Mouse (Mus musculus) cortical plate, adult 2 months (tissue): Measurements from ENCODE around the gene Zfp870.

Source experiments
- CTCF ChIP-seq: fragments of 200-500 bp; IDR thresholded peaks from 2 replicates; pipeline ENCODE4 v1.5.1; 2011; ENCODE audit warnings: mild to moderate bottlenecking, control low read depth, low read length; ENCODE audit not compliant: insufficient read depth; ENCODE audit errors: extremely low read depth
- POLR2A ChIP-seq: fragments of 200-500 bp; IDR thresholded peaks from 2 replicates; pipeline ENCODE4 v1.6.1; 2011; ENCODE audit warnings: mild to moderate bottlenecking, low read length, control low read depth; ENCODE audit not compliant: insufficient read depth; ENCODE audit errors: extremely low read depth

DNA sequence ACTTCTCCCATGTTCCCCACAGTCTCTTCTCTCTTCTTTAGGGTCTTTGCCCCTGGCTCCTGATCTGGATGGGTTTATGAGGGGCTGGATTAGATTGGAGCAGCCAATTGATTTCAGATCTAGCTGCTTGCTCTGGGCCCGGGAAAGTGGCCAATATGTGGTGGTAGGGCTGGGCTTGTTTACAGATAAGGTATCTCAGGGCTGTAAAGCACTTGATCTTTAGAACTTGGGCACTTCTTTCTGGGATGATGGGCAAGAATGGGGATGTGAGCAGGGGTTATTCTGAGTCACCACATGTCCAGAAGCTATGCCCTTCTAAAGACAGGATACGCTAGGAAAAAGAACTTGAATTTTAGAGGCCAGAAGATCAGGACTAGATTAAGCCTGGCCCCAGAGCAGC, 27.7 kb upstream of the Zfp870 start:
- TF ChIP-seq POLR2A: no peak
- no peak for TF ChIP-seq CTCF
